Comparison of ENCODE assay signal across 8 mouse cellular contexts in the genomic region with DNA sequence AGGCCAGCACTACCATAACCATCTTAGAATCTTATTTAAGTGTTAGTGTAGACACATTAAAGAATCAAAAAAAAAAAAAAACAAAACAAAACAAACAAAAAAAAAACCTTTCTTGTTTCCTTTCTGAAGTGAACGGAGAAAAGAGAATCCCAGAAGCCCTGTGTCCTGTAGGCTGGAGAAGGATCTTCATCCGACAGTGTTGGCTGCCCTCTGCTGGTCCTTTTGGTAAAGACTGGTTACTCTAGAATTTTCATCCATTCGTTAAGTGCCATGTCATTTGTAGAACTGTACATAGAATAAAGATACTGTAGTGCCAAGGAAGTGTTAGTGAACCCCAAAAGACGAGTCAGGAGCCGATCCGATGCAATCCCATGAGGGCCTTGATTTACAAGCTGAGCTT. TPM values are rescaled to one million over a fixed set of nuclear protein-coding genes. Genes with fewer than 3 reads are reported as not detected.
DNase-seq lines count a peak whose midpoint lies in the region.

No protein-coding gene starts in this region.

- intact Hi-C loops in heart, postnatal 10 days (cut with DNase I), result loop anchor here (1.0 to 5.0 kb wide), 4 partner anchors 214 to 653 kb away; no protein-coding TSS in a partner anchor

- DNase-seq in adrenal gland, adult (ENCODE audit: inconsistent age in 2 of 2, low spot score in 1 of 2), result peak; percentile 31 to 83
- no peak for DNase-seq in adrenal gland, adult 8-10 months
- DNase-seq in NIH3T3 (ENCODE audit: low read depth), result peak; percentile 79
- DNase-seq in embryo, embryonic 10 days (ENCODE audit: low spot score), result peak; percentile 75
- DNase-seq in heart, postnatal 10 days, result peak; percentile 75 to 83
- DNase-seq in layer of hippocampus, adult 9-10 months (ENCODE audit: low spot score), result peak; percentile 35
- peak; percentile 42 for DNase-seq in lung, postnatal 25 days (ENCODE audit: low spot score)
- peak; percentile 87 for DNase-seq in right cerebral cortex, postnatal 4 days

RNA-seq across cellular contexts. Expression of a gene that starts 29.0 kb away (rescaled TPM):
- 10 to 100 TPM; 25.3 to 52.1 (median 38.0) TPM for total RNA-seq in adrenal gland, adult 8-10 months (2022)
- 10 to 100 TPM; 12.7 to 13.1 TPM for total RNA-seq in heart, postnatal 10 days (2021)
